Mouse (Mus musculus): ENCODE measurements at regions not wholly inside any gene's neighbourhood (a gene's known extent, or its start where the extent isn't known, plus 50 kb on each side); places are given as distances from the start of the nearest gene placed in this dataset.

DNA sequence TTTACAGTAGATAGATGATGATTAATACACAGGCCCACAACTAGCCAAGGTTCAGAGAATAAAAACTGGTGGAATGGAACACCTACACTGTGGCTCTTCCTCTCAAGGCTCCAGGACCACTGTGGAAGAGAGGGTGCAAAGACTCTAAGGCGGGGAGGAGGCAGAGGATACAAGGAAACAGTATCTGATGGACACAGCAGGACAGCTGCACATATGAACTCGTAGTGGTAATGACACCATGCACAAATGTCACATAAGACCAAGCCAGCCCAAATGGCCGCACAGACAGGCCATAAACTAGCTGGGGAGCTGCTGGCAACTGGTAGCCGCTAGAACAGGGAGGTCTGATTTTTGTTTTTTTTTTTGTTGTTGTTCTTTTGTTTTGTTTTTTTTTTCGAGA, 197.0 kb upstream of the Serp2 start:
- no peak for ATAC-seq (replicated peaks; ENCODE audit: low FRiP score)
- Histone ChIP-seq H3K9ac (no peak overlapping the region), H3K4me1 (no peaks in the 10 kb centered on the region), H3K27ac (no peak overlapping the region), H3K36me3 (no peaks in the 10 kb centered on the region), H3K4me3 (replicated peaks) (no peak overlapping the region), H3K9me3 (replicated peaks) (no peaks in the 10 kb centered on the region), H3K4me2 (no peak overlapping the region), H3K27me3 (no peaks in the 10 kb centered on the region)
- WGBS, result 79% methylated on average over 5 of the region's 5 CpGs

DNA sequence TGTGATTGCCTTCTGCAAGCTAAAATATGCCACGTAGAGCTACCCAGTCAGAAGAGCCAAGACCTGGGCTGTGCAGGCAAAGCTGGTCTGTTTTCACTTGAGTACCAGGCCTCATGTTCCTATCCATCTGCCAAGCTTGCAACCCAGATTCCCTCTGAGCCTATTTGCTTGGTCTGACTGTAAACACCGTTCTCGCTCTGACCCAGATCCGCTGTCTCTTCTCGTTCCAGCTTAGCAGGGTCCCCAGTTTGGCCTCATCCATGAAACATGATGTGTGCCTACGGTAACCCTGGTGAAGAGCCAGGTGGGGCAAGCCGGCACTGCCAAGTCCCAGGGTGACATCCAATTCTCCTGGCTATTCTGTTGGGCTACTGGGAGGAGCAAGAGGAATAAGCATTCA, 192.5 kb upstream of the Serp2 start:
- no peak overlapping the region for H3K9ac ChIP-seq
- WGBS, result 94% methylated on average over 7 of the region's 7 CpGs
- ATAC-seq (replicated peaks; ENCODE audit: low FRiP score), result no peak

DNA sequence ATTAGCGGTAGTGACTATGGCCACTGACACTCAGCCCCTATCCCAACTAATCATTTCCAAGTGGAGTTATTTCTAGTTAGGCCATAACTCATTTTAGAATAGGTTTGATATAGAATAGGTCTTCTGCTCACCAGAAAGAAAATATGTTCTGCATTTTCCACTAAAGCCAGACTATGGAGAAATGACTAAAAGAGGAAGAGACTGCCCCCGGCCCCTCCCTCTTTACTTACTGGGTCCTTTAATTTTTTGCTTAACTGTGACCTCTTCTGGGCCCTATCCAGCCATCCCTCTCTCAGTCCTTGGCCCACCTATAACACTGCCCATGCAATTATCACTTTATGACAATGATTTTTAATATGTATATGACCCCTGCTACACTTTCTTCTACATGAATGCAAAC, 192.0 kb upstream of the Serp2 start:
- Histone ChIP-seq H3K9ac (no peak overlapping the region), H3K9me3 (replicated peaks) (no peaks in the 10 kb centered on the region), H3K36me3 (no peaks in the 10 kb centered on the region), H3K27me3 (no peaks in the 10 kb centered on the region), H3K4me1 (no peaks in the 10 kb centered on the region), H3K27ac (no peak overlapping the region), H3K4me3 (replicated peaks) (no peak overlapping the region), H3K4me2 (no peak overlapping the region)
- ATAC-seq (replicated peaks; ENCODE audit: low FRiP score), result no peak
- 92% methylated on average over 2 of the region's 2 CpGs for WGBS

More for the DNA sequence above, 192.5 kb upstream of the Serp2 start:
- Histone ChIP-seq H3K36me3 (no peaks in the 10 kb centered on the region), H3K27ac (no peak overlapping the region), H3K27me3 (no peaks in the 10 kb centered on the region), H3K9me3 (replicated peaks) (no peaks in the 10 kb centered on the region), H3K4me1 (no peaks in the 10 kb centered on the region), H3K4me3 (replicated peaks) (no peak overlapping the region), H3K4me2 (no peak overlapping the region)

DNA sequence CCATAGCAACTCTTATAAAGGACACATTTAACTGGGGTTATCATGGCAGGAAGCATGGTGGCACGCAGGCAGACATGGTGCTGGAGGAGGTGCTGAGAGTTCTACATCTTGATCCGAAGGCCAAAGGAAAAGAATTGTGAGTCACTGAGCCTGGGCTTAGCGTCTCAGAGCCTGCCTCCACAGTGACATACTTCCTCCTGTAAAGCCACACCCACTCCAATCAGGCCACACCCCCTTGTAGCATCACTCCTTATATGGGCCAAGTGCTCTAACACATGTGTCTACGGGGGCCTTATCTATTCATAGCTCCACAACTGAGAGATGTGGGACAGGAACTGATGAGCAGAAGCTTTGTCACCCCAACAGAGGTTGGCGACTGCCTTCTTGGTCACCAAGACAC, 191.1 kb upstream of the Serp2 start:
- Histone ChIP-seq H3K27me3 (no peaks in the 10 kb centered on the region), H3K9me3 (replicated peaks) (no peaks in the 10 kb centered on the region), H3K4me3 (replicated peaks) (no peak overlapping the region), H3K4me1 (no peaks in the 10 kb centered on the region), H3K9ac (no peak overlapping the region), H3K27ac (no peak overlapping the region), H3K36me3 (no peaks in the 10 kb centered on the region), H3K4me2 (no peak overlapping the region)
- 92% methylated on average over 5 of the region's 5 CpGs for WGBS
- no peak for ATAC-seq (replicated peaks; ENCODE audit: low FRiP score)

DNA sequence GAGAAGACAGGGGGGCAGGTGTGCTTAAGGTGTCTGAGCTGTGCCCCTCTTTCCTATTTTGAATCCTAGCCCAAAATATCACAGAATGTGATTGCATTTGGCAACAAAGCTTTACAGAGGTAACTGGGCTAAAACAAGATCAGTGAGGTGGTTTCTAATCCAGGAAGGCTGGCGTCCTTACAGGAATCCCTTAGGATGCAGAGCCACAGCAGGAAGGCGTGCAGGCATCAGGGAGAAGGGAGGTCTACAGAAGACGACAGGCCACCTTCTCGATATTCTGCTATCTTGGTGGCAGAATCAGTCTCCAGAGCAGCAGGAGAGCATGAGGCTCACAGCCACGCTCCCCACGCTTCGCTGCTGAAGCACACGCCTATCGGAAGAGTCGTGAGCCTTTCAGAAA, 189.6 kb upstream of the Serp2 start:
- H3K4me1 ChIP-seq, result no peaks in the 10 kb centered on the region
- WGBS, result 88% methylated on average over 10 of the region's 10 CpGs
- H3K27ac ChIP-seq, result no peak overlapping the region
- no peak overlapping the region for H3K4me3 ChIP-seq (replicated peaks)
- H3K4me2 ChIP-seq, result no peak overlapping the region
- ATAC-seq (replicated peaks; ENCODE audit: low FRiP score), result no peak
- H3K9me3 ChIP-seq (replicated peaks), result no peaks in the 10 kb centered on the region
- no peaks in the 10 kb centered on the region for H3K36me3 ChIP-seq
- no peak overlapping the region for H3K9ac ChIP-seq
- no peaks in the 10 kb centered on the region for H3K27me3 ChIP-seq

DNA sequence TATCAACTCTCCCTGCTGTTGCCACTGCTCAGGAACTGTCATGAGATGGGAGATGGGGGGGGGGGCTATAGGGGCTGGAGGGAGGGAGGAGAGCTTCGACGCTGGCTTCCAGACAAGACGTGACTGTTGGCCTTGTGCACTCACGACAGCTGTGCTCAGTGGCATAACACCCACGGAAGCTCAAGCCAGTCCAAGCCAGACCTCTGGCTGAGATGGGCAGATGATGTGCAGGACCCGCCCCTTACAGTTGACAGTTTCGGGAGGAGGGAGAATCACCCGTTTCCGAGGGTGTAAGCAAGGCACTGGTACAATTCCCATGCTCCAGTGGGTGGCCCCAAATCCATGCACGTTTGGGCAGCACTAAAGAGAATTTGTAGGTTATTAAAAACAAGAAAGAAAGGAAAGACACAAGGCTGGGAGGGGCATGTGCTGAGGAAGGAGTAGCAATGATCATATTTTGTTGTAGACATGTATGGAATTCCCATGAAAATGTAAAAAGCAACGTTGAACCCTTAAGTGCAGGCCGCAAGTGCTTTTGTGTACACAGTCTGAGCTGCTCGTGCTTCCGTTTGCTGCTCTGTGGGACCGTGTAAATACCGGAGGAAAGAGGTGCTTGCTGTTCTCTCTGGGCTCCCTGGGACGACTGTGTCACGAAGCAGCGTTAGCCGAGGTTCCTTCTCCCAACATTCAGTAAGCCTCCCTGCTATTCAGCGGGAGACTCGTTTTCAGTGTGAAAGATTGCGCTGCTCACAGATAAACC, 188.2 kb upstream of the Serp2 start:
- 0 out of 2 replicates have a peak, but pooled peaks cover 3% of the 10 kb centered on the region for H3K4me1 ChIP-seq
- ATAC-seq (replicated peaks; ENCODE audit: low FRiP score), result no peak
- WGBS, result 73% methylated on average over 23 of the region's 23 CpGs
- no peak overlapping the region for H3K27ac ChIP-seq
- no peak overlapping the region for H3K4me2 ChIP-seq
- no peak overlapping the region for H3K9ac ChIP-seq
- H3K9me3 ChIP-seq (replicated peaks), result no peaks in the 10 kb centered on the region
- no peaks in the 10 kb centered on the region for H3K36me3 ChIP-seq
- H3K4me3 ChIP-seq (replicated peaks), result no peak overlapping the region
- no peaks in the 10 kb centered on the region for H3K27me3 ChIP-seq

DNA sequence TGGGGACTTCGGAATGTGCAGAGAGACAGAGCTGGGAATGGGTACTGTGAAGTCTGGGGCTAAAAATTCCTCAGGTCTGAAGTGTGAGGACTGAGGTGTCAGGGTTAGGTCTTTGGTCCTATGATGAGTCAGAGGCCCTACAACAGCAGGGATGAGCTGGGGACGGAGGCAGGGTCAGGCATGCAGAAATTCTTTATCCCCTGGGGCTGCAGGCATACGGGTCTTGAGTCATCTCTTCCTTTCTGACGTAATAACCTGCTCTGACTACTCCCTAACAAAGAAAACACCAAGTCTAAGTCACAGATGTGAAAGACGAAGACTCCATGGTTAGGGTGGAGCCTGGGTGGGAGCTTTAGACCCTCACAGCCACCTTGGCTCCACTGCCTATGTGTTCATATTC, 185.6 kb upstream of the Serp2 start:
- Histone ChIP-seq H3K9me3 (replicated peaks) (no peaks in the 10 kb centered on the region), H3K4me2 (no peak overlapping the region), H3K4me1 (0 out of 2 replicates have a peak, but pooled peaks cover 6% of the 10 kb centered on the region), H3K27ac (no peak overlapping the region), H3K36me3 (no peaks in the 10 kb centered on the region), H3K27me3 (no peaks in the 10 kb centered on the region), H3K9ac (no peak overlapping the region), H3K4me3 (replicated peaks) (no peak overlapping the region)
- no peak for ATAC-seq (replicated peaks; ENCODE audit: low FRiP score)
- 82% methylated on average over 5 of the region's 5 CpGs for WGBS

DNA sequence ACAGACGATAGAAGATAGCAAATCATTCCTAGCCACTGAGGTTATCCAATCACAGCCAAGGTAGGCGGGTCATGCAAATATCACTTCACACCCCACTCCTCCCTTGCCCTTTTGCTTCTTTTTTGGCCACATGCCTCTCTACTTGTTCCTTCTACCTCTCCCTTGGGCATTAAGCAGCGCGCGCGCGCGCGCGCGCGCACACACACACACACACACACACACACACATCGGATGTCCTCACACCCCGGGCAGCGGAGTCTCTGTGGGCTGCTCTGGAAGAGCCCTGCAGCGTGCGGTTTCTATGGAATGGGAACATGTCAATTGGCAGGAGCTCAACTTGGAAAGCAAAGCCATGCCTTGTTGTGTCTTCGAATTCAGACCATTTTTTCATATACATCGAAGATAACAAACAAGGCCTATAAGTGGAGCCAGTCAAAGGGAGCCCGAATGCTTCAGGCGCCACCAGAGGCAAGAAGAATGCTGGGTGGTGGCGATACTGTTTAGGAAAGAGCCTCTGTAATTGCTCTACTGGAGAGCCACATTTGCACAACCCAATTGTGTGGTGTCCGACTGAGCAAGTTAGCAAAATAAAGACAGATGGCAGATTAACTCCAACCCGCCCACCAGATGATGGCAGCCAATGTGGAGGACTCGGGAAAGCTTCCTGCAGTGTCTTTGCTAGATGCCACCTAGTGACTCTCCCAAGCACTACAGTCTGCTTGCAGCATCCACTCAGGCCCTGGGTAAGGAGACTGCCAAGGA, 183.3 kb upstream of the Serp2 start:
- ATAC-seq (replicated peaks; ENCODE audit: low FRiP score), result no peak
- Histone ChIP-seq H3K4me1 (0 out of 2 replicates have a peak, but pooled peaks cover 6% of the 10 kb centered on the region), H3K27me3 (no peaks in the 10 kb centered on the region), H3K9me3 (replicated peaks) (no peaks in the 10 kb centered on the region), H3K27ac (no peak overlapping the region), H3K4me2 (no peak overlapping the region), H3K36me3 (no peaks in the 10 kb centered on the region), H3K9ac (no peak overlapping the region), H3K4me3 (replicated peaks) (no peak overlapping the region)
- WGBS, result 77% methylated on average over 25 of the region's 25 CpGs

DNA sequence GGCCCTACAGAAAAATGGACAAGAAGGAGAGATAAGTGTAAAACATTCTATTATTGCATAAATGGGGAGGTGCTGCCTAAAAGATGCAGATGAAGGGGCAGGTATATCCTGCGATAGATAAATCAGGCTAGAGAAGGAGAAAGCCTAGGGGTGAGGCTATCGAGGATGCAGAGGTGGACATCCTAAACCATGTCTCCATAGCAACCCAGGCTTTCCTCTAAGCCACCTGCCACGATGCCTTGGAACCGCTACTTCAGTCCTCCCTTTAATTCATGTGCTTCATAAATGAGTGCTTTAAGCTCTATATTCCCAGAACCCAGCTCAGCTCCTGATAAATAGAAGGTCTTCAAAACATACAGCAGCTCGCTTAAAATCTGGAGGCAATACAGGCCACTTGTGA, 179.3 kb upstream of the Serp2 start:
- no peak for ATAC-seq (replicated peaks; ENCODE audit: low FRiP score)
- H3K9me3 ChIP-seq (replicated peaks), result no peaks in the 10 kb centered on the region

DNA sequence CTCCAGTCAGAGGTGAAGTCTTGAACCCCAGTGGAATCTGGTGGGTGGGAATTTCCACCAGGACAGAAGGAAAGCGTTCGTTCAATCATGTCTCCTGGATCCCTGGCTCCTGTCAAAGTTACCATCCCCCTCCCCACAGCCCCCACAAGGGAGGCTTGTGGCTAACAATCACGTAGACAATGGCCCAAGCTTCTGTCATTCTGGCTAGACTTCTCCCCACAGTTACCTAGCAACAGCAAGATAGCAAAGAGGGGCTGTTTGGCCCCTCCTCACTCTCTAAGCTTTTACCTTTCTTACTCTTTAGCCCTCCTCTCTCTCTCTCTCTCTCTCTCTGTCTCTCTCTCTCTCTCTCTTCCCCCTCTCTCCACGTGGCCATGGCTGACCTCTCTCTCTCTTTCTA, 178.4 kb upstream of the Serp2 start:
- no peak for ATAC-seq (replicated peaks; ENCODE audit: low FRiP score)
- WGBS, result 63% methylated on average over 4 of the region's 4 CpGs

More for the DNA sequence above, 179.3 kb upstream of the Serp2 start:
- no peaks in the 10 kb centered on the region for H3K27me3 ChIP-seq
- no peak overlapping the region for H3K4me2 ChIP-seq
- no peaks in the 10 kb centered on the region for H3K36me3 ChIP-seq
- H3K4me1 ChIP-seq, result 0 out of 2 replicates have a peak, but pooled peaks cover 6% of the 10 kb centered on the region
- WGBS, result 85% methylated on average over 5 of the region's 5 CpGs
- H3K9ac ChIP-seq, result no peak overlapping the region
- no peak overlapping the region for H3K27ac ChIP-seq
- no peak overlapping the region for H3K4me3 ChIP-seq (replicated peaks)

DNA sequence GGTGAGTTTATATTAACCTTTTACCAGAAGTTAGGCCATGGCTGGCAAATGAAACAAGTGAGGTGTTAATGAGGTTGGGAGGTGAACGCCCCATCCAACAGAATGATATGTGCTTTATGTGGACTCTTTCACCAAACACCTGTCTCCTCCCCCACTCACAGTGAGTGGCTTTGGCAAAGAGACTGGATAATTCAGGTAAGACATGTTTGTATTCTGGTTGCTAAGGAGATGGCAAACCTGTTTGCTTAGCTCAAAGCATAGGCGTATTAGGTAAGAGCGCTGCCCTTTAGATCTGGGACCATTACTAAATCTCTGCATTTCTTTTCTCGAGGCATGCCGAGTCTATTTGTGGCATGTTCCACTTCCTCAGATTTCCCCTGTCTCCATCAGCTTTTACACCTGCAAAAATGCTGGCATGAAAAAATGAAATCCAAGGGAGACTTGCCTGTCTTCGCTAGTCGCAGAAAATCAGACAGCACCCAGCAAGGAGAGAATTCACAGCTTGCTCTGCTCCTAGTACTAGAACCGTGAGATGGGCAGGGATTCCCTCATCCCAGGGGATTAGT, 176.7 kb upstream of the Serp2 start:
- no peak overlapping the region for H3K9ac ChIP-seq
- H3K4me2 ChIP-seq, result no peak overlapping the region
- H3K27me3 ChIP-seq, result no peaks in the 10 kb centered on the region
- no peak overlapping the region for H3K27ac ChIP-seq
- no peaks in the 10 kb centered on the region for H3K4me1 ChIP-seq
- WGBS, result 86% methylated on average over 8 of the region's 8 CpGs
- H3K4me3 ChIP-seq (replicated peaks), result no peak overlapping the region
- ATAC-seq (replicated peaks; ENCODE audit: low FRiP score), result no peak
- H3K36me3 ChIP-seq, result no peaks in the 10 kb centered on the region
- H3K9me3 ChIP-seq (replicated peaks), result no peaks in the 10 kb centered on the region

More for the DNA sequence above, 178.4 kb upstream of the Serp2 start:
- no peaks in the 10 kb centered on the region for H3K9me3 ChIP-seq (replicated peaks)
- no peak overlapping the region for H3K27ac ChIP-seq
- no peaks in the 10 kb centered on the region for H3K27me3 ChIP-seq
- H3K36me3 ChIP-seq, result no peaks in the 10 kb centered on the region
- no peak overlapping the region for H3K4me3 ChIP-seq (replicated peaks)
- no peak overlapping the region for H3K4me2 ChIP-seq
- H3K9ac ChIP-seq, result no peak overlapping the region
- 0 out of 2 replicates have a peak, but pooled peaks cover 5% of the 10 kb centered on the region for H3K4me1 ChIP-seq
